Mouse (Mus musculus) limb, embryonic 15.5 days (tissue): ENCODE measurements at regions not wholly inside any gene's neighbourhood (a gene's known extent, or its start where the extent isn't known, plus 50 kb on each side); places are given as distances from the start of the nearest gene placed in this dataset.
A peak's percentile ranks its signal among the peaks of the same experiment; 100 is the strongest.

Experiments
- ATAC-seq: fragments of 200-750 bp; cut with Nextera tagmentation; 2 replicates; pipeline ENCODE4 v1.8.0; 2017; ENCODE audit warnings: low read depth, moderate TSS enrichment; ENCODE audit not compliant: insufficient number of reproducible peaks, low FRiP score, low TSS enrichment
- H3K27ac ChIP-seq: fragments of 300-500 bp; sonication (generic); 2 replicates; pipeline ENCODE4 v1.5.1; 2015; ENCODE audit warnings: moderate library complexity, mild to moderate bottlenecking, inconsistent platforms
- H3K27me3 ChIP-seq: fragments of 300-500 bp; sonication (generic); 2 replicates; pipeline ENCODE4 v1.6.1; 2015; ENCODE audit warnings: inconsistent platforms
- H3K36me3 ChIP-seq: fragments of 300-500 bp; sonication (generic); 2 replicates; pipeline ENCODE4 v1.6.1; 2015; ENCODE audit warnings: inconsistent platforms
- H3K4me1 ChIP-seq: fragments of 300-500 bp; sonication (generic); 2 replicates; pipeline ENCODE4 v1.6.1; 2015; ENCODE audit warnings: inconsistent platforms
- H3K4me2 ChIP-seq: fragments of 300-500 bp; sonication (generic); 2 replicates; pipeline ENCODE4 v1.6.1; 2015; ENCODE audit warnings: mild to moderate bottlenecking, inconsistent platforms
- H3K4me3 ChIP-seq: fragments of 300-500 bp; sonication (generic); 2 replicates; pipeline ENCODE4 v1.5.1; 2015; ENCODE audit warnings: mild to moderate bottlenecking, inconsistent platforms
- H3K9ac ChIP-seq: fragments of 300-500 bp; sonication (generic); 2 replicates; pipeline ENCODE4 v1.6.1; 2015; ENCODE audit warnings: inconsistent platforms
- H3K9me3 ChIP-seq: fragments of 300-500 bp; sonication (generic); 2 replicates; pipeline ENCODE4 v1.6.1; 2016; ENCODE audit warnings: inconsistent platforms
- WGBS: fragments of 180-500 bp; shearing (Covaris S2); methylation state at CpG from one replicate; pipeline ENCODE4 v1.1.7; 2015; 5-methylcytosine and 5-hydroxymethylcytosine counted together

DNA sequence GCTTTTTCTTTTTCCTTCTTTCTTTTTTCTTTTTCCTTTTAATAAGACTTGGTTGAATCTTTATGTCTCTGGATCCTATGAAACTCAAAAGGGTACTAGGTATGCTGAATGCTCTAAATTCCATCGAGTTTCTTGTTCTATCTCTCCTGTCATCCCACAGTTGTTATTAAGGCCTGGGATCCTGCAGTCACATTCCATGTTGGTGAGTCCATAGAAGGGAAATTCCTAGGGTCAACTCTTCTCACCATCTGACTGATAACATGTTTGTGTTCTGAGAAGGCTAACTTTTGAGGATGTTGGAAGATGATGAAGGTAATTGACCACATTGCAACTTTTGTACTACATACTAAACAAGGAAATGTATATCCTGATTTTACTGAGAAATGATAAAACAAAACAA lies 210.5 kb upstream of the Marcks start:
- no peak overlapping the region for H3K9ac ChIP-seq
- ATAC-seq = no peak
- no peaks in the 10 kb centered on the region for H3K9me3 ChIP-seq
- no peak overlapping the region for H3K4me2 ChIP-seq
- H3K36me3 ChIP-seq = no peaks in the 10 kb centered on the region
- no peak overlapping the region for H3K4me3 ChIP-seq
- no peak overlapping the region for H3K27ac ChIP-seq
- 0 out of 2 replicates have a peak, but pooled peaks cover 5% of the 10 kb centered on the region for H3K4me1 ChIP-seq
- no peaks in the 10 kb centered on the region for H3K27me3 ChIP-seq
- WGBS = 83% methylated on average over 1 of the region's 1 CpGs

DNA sequence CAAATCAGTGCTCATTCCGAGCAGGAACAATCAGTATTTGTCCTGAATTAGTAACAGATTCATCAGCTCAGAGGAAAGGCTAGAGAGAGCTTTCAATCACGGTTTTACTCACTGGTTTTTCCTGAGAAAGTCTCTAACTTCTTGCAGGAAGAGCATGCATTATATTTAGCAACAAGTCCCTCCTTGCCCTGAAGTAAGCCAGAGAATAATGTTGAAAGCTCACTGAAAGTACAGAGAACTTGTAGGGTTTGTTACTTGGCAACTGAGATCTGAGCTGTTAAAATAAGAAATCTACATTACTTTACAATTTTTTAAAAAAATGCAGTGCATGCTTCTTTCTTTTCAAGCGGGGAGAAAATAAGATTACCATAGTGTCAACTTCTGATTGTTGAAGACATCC lies 209.7 kb upstream of the Marcks start:
- Histone ChIP-seq H3K4me2 (no peak overlapping the region), H3K9me3 (no peaks in the 10 kb centered on the region), H3K27me3 (no peaks in the 10 kb centered on the region), H3K27ac (peak overlapping the region; percentile 5; the same call in 1 of the 2 replicates), H3K9ac (no peak overlapping the region), H3K4me3 (no peak overlapping the region), H3K36me3 (no peaks in the 10 kb centered on the region), H3K4me1 (0 out of 2 replicates have a peak, but pooled peaks cover 5% of the 10 kb centered on the region)
- 49% methylated on average over 3 of the region's 3 CpGs for WGBS
- no peak for ATAC-seq

DNA sequence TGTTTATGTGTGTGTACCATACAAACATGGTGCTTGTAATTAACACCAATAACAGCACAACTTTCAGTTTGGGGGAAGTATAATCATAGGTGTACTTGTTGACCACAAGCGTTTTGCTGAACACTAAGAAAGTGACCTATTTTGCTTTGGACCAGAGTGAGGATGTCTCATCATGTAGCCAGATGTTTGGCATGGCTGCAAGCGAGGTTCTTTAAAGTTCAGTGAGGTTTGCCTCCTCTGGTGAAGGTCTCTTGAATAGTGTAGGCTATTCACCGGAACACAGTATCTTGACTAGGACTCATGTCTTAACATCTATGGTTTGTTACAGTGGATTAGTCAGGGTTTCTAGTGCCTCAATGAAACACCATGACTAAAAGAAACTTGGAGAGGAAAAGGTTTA lies 208.9 kb upstream of the Marcks start:
- Histone ChIP-seq H3K9ac (no peak overlapping the region), H3K4me1 (0 out of 2 replicates have a peak, but pooled peaks cover 5% of the 10 kb centered on the region), H3K4me2 (no peak overlapping the region), H3K27ac (peak overlapping the region; percentile 5), H3K9me3 (no peaks in the 10 kb centered on the region), H3K27me3 (no peaks in the 10 kb centered on the region), H3K36me3 (no peaks in the 10 kb centered on the region), H3K4me3 (no peak overlapping the region)
- no peak for ATAC-seq
- WGBS = 75% methylated on average over 3 of the region's 3 CpGs

DNA sequence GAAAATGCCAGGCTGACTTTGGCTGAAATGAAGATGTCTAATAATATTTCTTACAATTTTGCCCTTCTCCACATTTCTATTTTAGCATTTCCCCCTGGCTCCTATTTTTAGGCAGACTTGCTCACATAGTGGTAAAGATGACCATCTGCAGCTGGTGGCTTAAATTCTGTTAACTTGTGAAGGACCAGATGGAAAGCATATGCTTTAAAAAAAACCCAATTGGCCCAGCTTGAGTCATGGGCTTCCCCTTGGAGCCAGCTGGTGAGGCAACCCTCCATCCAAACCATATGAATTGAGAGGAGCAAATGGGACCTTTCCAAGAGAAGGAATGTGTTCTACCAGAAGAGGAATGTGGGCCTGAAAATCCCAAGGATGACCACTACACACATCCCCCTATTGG lies 204.0 kb upstream of the Marcks start:
- ATAC-seq = no peak
- no peak overlapping the region for H3K4me3 ChIP-seq
- H3K36me3 ChIP-seq = no peaks in the 10 kb centered on the region
- H3K9ac ChIP-seq = no peak overlapping the region
- no peak overlapping the region; the same call in 1 of the 2 replicates for H3K27ac ChIP-seq
- H3K4me1 ChIP-seq = no peaks in the 10 kb centered on the region
- H3K27me3 ChIP-seq = no peaks in the 10 kb centered on the region
- no peaks in the 10 kb centered on the region for H3K9me3 ChIP-seq
- H3K4me2 ChIP-seq = no peak overlapping the region

DNA sequence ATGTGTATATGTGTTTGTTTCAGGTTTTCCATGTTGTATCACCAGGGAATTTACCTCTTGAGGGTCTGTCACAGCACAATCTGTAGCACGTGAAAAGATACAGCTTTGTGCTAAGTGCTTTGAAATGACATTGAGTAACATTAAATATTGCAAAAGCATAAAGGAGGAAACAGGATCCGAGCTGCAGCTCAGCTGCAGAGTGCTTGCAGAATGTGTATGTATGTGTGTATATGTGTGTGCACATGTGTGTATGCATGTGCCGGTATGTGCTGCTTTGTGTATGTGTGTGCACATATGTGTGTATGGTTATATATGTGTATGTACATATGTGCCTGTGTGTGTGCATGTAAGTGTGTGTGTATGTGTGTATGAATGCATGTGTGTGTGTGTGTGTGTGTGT lies 200.9 kb upstream of the Marcks start:
- no peak overlapping the region for H3K4me2 ChIP-seq
- H3K4me3 ChIP-seq = no peak overlapping the region
- no peaks in the 10 kb centered on the region for H3K4me1 ChIP-seq
- H3K9ac ChIP-seq = no peak overlapping the region
- no peaks in the 10 kb centered on the region for H3K9me3 ChIP-seq
- WGBS = 78% methylated on average over 3 of the region's 3 CpGs
- no peak for ATAC-seq
- H3K36me3 ChIP-seq = no peaks in the 10 kb centered on the region
- no peak overlapping the region for H3K27ac ChIP-seq
- no peaks in the 10 kb centered on the region for H3K27me3 ChIP-seq

DNA sequence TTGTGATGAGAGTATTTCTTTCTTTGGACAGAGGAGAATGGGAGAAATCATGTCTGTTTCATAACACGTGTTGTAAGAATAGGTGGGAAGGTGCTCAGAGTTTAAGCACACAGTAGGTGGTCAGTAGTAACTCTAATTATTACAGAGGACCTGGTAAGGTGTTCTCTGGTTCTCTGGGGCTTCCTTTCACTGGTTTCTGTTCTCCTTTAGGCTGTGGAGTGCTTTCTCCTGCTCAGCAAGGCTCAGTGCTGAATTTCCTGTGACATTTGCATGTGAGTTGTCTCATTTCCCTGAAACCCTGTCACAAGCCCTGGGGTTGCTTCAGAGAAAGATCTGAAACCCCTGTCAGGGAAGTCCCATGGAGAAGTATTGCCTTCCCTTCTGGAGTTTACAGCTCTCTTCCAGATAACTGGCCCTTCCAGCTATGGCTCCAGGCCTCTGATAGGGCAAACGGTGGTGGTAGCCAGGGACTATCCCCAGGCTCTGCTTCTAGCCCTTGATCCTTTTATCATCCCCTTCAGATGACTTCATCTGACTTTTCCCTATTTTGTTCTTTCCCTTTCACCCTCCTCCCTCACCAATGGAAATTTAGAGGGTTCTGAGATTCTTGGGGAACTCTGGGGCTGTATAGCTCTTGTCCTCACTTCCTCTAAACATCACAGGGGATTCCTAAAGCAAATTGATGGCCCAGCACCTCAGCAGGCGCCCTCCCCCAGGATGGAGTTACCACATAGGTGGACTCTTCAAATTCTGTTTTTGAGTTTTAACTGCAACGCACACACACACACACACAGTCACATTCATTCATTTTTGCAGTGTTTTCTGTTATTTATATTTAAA lies 199.6 kb upstream of the Marcks start:
- ATAC-seq = no peak
- 55% methylated on average over 4 of the region's 4 CpGs for WGBS

DNA sequence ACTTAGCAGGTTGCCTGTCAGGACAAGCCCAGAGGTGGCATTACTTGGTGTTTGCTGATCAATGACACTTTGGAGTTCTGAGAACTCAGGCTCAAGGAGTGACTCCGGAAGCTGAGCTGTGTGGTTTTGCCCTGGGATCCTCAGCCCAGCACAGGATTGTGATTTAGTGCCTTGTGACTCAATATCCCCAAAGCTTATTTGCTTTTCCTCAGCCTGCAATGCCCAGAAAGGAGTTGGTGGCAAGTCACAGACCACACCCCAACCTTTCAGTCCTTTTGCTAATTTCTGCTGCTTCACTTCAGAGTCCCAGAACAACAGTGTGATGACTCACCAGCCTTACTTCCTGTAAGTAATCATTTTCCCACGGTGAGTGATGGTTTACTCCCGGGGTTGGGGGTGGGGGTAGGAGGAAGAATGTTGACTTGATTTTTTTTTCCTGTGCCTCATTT lies 198.5 kb upstream of the Marcks start:
- no peaks in the 10 kb centered on the region for H3K36me3 ChIP-seq
- no peaks in the 10 kb centered on the region for H3K27me3 ChIP-seq
- WGBS = 14% methylated on average over 3 of the region's 3 CpGs
- no peak overlapping the region for H3K9ac ChIP-seq
- no peaks in the 10 kb centered on the region for H3K9me3 ChIP-seq
- no peaks in the 10 kb centered on the region for H3K4me1 ChIP-seq
- H3K27ac ChIP-seq = no peak overlapping the region
- no peak overlapping the region for H3K4me2 ChIP-seq
- ATAC-seq = no peak
- H3K4me3 ChIP-seq = no peak overlapping the region

More for the DNA sequence above, 199.6 kb upstream of the Marcks start:
- H3K27ac ChIP-seq = no peak overlapping the region
- H3K27me3 ChIP-seq = no peaks in the 10 kb centered on the region
- no peaks in the 10 kb centered on the region for H3K9me3 ChIP-seq
- H3K36me3 ChIP-seq = no peaks in the 10 kb centered on the region
- H3K4me2 ChIP-seq = no peak overlapping the region
- H3K4me1 ChIP-seq = no peaks in the 10 kb centered on the region
- no peak overlapping the region for H3K9ac ChIP-seq
- H3K4me3 ChIP-seq = no peak overlapping the region

DNA sequence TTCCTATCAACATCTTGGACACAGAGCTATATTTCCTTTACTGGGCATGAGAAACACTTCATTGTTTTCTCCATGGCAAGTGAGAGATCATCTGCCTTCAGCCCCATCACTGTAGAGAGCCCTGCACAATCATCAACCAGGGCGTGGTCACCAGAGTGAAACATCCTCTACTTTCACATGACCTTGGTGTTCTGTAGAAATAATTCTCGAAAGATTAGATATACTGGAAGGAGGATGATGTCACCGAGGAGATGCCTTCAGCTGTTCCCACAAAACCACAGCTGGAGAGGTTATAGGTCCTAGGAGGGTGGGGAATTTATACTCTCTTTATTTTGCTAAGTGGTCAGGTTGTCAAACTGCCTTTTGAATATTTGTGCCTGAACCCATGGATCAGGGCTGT lies 196.4 kb upstream of the Marcks start:
- WGBS = 70% methylated on average over 3 of the region's 3 CpGs
- no peak overlapping the region for H3K4me3 ChIP-seq
- no peak for ATAC-seq

DNA sequence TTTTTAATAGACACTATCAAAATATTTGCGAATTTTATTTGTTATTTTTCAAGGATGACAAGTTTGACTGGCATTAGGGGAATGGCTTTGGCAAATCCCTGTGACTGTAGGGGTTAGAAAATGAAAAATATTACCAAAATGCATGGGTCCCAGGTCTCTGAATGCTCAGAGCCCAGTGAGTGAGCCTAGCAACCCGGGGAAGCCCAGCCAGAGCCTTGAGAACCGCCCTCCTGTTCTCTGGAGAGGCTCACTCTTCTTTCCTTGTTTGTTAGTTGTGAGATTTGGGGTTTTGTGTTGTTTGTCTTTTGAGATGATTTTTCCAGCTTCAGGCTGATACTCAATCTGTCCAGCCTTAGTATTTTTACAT lies 187.4 kb upstream of the Marcks start:
- no peaks in the 10 kb centered on the region for H3K4me1 ChIP-seq
- H3K27ac ChIP-seq = no peak overlapping the region
- no peak overlapping the region for H3K4me3 ChIP-seq
- no peak for ATAC-seq
- no peaks in the 10 kb centered on the region for H3K27me3 ChIP-seq
- WGBS = 73% methylated on average over 3 of the region's 3 CpGs
- H3K9me3 ChIP-seq = no peaks in the 10 kb centered on the region
- H3K9ac ChIP-seq = no peak overlapping the region
- no peaks in the 10 kb centered on the region for H3K36me3 ChIP-seq
- H3K4me2 ChIP-seq = no peak overlapping the region

More for the DNA sequence above, 196.4 kb upstream of the Marcks start:
- no peaks in the 10 kb centered on the region for H3K9me3 ChIP-seq
- H3K36me3 ChIP-seq = no peaks in the 10 kb centered on the region
- no peaks in the 10 kb centered on the region for H3K4me1 ChIP-seq
- no peak overlapping the region for H3K9ac ChIP-seq
- H3K27me3 ChIP-seq = no peaks in the 10 kb centered on the region
- H3K4me2 ChIP-seq = no peak overlapping the region
- no peak overlapping the region for H3K27ac ChIP-seq

DNA sequence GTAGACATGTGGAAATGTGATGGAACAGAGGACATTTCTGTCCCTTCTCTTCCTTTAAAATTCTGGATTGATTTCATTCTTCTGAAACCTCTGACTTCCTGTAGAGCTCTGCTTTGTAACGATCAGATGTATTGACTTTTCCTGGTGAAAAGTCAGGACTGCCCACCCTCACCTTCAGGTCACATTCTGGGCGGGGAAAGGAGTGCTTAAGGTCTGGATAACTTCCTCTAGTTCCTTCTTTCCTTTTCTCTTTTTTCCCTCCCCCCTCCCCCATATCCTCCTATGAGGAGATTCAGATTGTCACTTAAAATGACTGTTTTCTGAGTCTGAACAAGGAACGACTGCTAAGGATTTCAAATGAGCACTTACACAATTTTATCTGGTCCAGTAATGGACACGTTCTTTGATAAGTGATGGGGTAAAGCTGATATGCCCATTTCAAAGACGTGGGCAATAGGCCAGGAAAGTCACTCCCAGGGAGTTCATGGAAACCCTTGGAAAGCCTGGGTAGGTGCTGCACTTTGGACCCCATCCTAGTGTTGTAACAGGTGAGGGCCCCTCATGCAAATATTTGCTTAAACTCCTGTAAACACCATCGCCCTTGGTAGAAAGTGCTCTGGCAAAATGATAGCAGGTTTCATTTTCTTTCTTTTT lies 186.9 kb upstream of the Marcks start:
- H3K27me3 ChIP-seq = no peaks in the 10 kb centered on the region
- WGBS = 70% methylated on average over 6 of the region's 6 CpGs
- H3K4me1 ChIP-seq = no peaks in the 10 kb centered on the region
- ATAC-seq = no peak
- no peaks in the 10 kb centered on the region for H3K36me3 ChIP-seq
- no peak overlapping the region for H3K4me2 ChIP-seq
- H3K4me3 ChIP-seq = no peak overlapping the region
- no peak overlapping the region for H3K27ac ChIP-seq
- no peak overlapping the region for H3K9ac ChIP-seq
- no peaks in the 10 kb centered on the region for H3K9me3 ChIP-seq

DNA sequence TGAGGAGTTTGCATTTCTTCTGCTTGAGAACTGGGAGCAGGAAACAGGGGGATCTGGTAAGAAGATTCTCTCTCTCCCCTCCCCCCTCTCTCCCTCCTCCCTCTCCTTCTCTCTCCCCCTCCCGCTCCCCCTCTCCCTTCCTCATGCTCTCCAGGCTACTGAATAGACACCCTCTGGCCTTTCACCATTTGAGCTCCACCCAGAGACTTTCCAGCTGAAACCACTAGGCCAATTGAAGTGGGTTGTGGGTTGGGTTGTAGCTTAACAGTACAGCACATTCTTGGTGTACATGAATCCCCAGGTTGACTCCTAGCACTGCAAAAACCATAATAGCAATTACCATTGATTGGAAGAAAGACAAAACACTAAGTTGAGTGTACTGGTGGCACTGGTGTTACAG lies 185.0 kb upstream of the Marcks start:
- Histone ChIP-seq H3K36me3 (no peaks in the 10 kb centered on the region), H3K4me3 (no peak overlapping the region), H3K9me3 (no peaks in the 10 kb centered on the region), H3K27ac (no peak overlapping the region), H3K4me1 (no peaks in the 10 kb centered on the region), H3K4me2 (no peak overlapping the region), H3K9ac (no peak overlapping the region), H3K27me3 (no peaks in the 10 kb centered on the region)
- no peak for ATAC-seq
- 92% methylated on average over 1 of the region's 1 CpGs for WGBS

DNA sequence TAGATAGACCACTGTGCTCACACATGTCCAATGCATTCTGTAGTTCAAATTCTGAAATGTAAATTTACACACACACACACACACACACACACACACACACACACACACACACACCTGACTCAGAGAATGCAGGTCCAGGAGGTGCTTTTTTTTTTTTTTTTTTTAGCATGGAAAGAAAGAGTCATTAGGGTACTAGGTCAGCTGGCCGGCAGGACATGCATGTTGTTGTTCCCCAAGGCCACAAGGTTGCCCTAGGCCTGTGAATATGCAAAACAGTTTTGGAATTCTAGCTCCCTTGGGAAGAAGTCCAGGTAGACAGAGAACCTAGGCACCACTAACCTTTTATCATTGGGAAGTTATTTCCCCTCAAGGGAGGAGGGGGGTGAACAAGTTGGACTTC lies 184.1 kb upstream of the Marcks start:
- no peak for ATAC-seq
- no peaks in the 10 kb centered on the region for H3K36me3 ChIP-seq
- H3K4me3 ChIP-seq = no peak overlapping the region
- H3K27me3 ChIP-seq = no peaks in the 10 kb centered on the region
- H3K4me2 ChIP-seq = no peak overlapping the region
- H3K27ac ChIP-seq = no peak overlapping the region
- no peaks in the 10 kb centered on the region for H3K9me3 ChIP-seq
- no peaks in the 10 kb centered on the region for H3K4me1 ChIP-seq
- no peak overlapping the region for H3K9ac ChIP-seq
- WGBS = 71% methylated on average over 1 of the region's 1 CpGs
